Mouse (Mus musculus) liver, adult 2 months (tissue): ENCODE measurements around the gene Pkmyt1.

Source experiments
- CTCF ChIP-seq: fragments of 200-500 bp; IDR thresholded peaks from 2 replicates; pipeline ENCODE4 v1.5.1; 2011; ENCODE audit warnings: low read depth, low read length, control low read depth
- POLR2A ChIP-seq: fragments of 200-500 bp; IDR thresholded peaks from 2 replicates; pipeline ENCODE4 v1.6.1; 2011; ENCODE audit warnings: low read length, control low read depth; ENCODE audit not compliant: insufficient read depth; ENCODE audit errors: extremely low read depth

DNA sequence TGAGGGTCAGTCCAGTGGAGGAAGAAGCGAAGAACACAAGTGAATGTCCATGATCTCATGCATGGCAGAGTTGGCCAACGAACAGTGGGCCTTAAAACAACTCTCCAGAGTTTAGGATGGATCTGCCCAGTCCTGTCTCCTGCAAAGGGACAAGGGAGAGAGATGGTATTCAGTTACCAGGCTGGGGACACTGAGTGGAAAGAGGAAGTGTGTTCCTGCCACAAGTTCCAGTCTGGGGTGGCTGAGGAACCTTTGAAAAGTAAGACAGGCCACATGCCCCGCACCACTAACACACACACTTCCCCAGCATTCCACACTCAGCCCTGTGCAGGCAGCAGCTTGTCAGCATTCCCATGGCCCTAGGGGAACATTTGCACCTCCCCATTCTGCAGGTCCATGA lies 20.6 kb downstream of the Pkmyt1 start:
- no peak for TF ChIP-seq CTCF
- TF ChIP-seq POLR2A = no peak
